ENCODE assay signal across 15 mouse cellular contexts in the genomic region with DNA sequence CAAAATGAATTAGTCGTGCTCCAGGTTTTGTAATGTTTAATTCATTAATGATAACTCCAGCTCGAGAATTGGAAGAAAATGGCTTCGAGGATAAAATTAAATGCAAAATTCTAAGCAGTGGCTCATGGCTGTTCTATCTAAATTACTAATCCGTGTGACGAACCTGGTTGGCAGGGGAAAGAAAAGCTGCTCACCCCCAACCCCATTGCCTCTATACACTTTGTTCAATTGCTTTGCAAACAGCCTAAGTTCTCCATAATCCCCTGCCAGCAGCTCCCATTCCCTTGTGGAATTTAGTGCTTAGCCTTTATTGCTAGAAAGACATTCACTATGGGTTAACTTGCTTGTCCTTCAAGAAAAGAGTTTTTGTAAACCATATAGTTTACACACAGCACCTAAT. TPM values are rescaled to one million over a fixed set of nuclear protein-coding genes. Genes with fewer than 3 reads are reported as not detected.
"Had no signal": no experiment of that assay in that cellular context is flagged by ENCODE, and none has a peak within 500 bp of the region (broad histone marks: within the 10 kb centered on the region; RNA-seq: fewer than 3 reads in every experiment).

No protein-coding gene starts in this region.

- ATAC-seq: liver, embryonic 12.5 days had no signal

- H3K4me1 ChIP-seq: limb, embryonic 10.5 days; limb, embryonic 13.5 days; liver, embryonic 12.5 days; liver, embryonic 15.5 days; neural tube, embryonic 13.5 days had no signal

- H3K9me3 ChIP-seq: limb, embryonic 10.5 days; limb, embryonic 13.5 days; liver, embryonic 12.5 days; liver, embryonic 15.5 days; neural tube, embryonic 13.5 days had no signal

- H3K36me3 ChIP-seq: limb, embryonic 10.5 days; limb, embryonic 13.5 days; liver, embryonic 12.5 days; liver, embryonic 15.5 days; neural tube, embryonic 13.5 days had no signal

- H3K27me3 ChIP-seq: limb, embryonic 13.5 days; liver, embryonic 12.5 days; liver, embryonic 15.5 days; neural tube, embryonic 13.5 days had no signal

- DNase-seq: liver; lung, adult 18-20 months; lung, postnatal 14 days; lung, postnatal 4 days; thymus, adult 2 months; thymus, postnatal 14 days; thymus, postnatal 4 days had no signal

- H3K4me2 ChIP-seq: limb, embryonic 13.5 days; liver, embryonic 12.5 days; liver, embryonic 15.5 days; neural tube, embryonic 13.5 days had no signal

- H3K27ac ChIP-seq: limb, embryonic 10.5 days; limb, embryonic 13.5 days; liver, embryonic 12.5 days; liver, embryonic 15.5 days; neural tube, embryonic 13.5 days; stomach, postnatal 0 days had no signal

- H3K4me3 ChIP-seq: limb, embryonic 10.5 days; limb, embryonic 13.5 days; liver, embryonic 12.5 days; liver, embryonic 15.5 days; myocyte; neural tube, embryonic 13.5 days had no signal

- H3K9ac ChIP-seq: limb, embryonic 13.5 days; liver, embryonic 12.5 days; liver, embryonic 15.5 days; neural tube, embryonic 13.5 days had no signal

RNA-seq across cellular contexts. Expression of a gene that starts 24.9 kb away (rescaled TPM):
- total RNA-seq: monocyte, adult 5-6 weeks had no signal
